Mouse (Mus musculus) G1E (cell line): ENCODE data around the gene Zfp512b. TPM values are rescaled to one million over a fixed set of nuclear protein-coding genes. Genes with fewer than 3 reads are reported as not detected.

Source experiments
- ATAC-seq: 2 replicates; pipeline ENCODE4 v1.8.0; 2016; ENCODE audit warnings: mild to moderate bottlenecking; ENCODE audit not compliant: insufficient number of reproducible peaks, poor library complexity, low FRiP score, severe bottlenecking; ENCODE audit errors: extremely low read depth
- DNase-seq: peaks from one replicate; pipeline ENCODE4 v3.0.0; 2012; ENCODE audit warnings: low spot score
- H3K27me3 ChIP-seq: 2 replicates; pipeline ENCODE4 v1.6.1; 2012; ENCODE audit warnings: mild to moderate bottlenecking, low read length, inconsistent platforms; ENCODE audit not compliant: insufficient read depth
- H3K36me3 ChIP-seq: replicated peaks from 2 replicates; pipeline ENCODE3; 2012; ENCODE audit warnings: mild to moderate bottlenecking, inconsistent platforms
- H3K4me1 ChIP-seq: 2 replicates; pipeline ENCODE4 v1.6.1; 2012; ENCODE audit warnings: low read depth, low read length, inconsistent platforms, mixed read lengths; ENCODE audit not compliant: insufficient read depth
- H3K4me3 ChIP-seq: 2 replicates; pipeline ENCODE4 v1.5.1; 2012; ENCODE audit warnings: low read depth, mild to moderate bottlenecking, inconsistent platforms, low read length, moderate library complexity, mixed read lengths
- H3K9me3 ChIP-seq: replicated peaks from 2 replicates; pipeline ENCODE4 v1.6.1; 2012; ENCODE audit warnings: inconsistent platforms
- CTCF ChIP-seq: IDR thresholded peaks from 2 replicates; pipeline ENCODE4 v1.5.1; 2012; ENCODE audit warnings: low read depth, low read length, inconsistent platforms, mixed read lengths
- GATA1 ChIP-seq: IDR thresholded peaks from 2 replicates; pipeline ENCODE4 v1.6.1; 2012; ENCODE audit warnings: borderline replicate concordance, low read length, inconsistent platforms, mixed read lengths
- GATA2 ChIP-seq: IDR thresholded peaks from 2 replicates; pipeline ENCODE4 v1.6.1; 2012; ENCODE audit warnings: low read depth, low read length, inconsistent platforms, borderline replicate concordance
- POLR2AphosphoS5 ChIP-seq: IDR thresholded peaks from 2 replicates; pipeline ENCODE4 v1.6.1; 2012; ENCODE audit warnings: low read depth, low read length, inconsistent platforms; ENCODE audit not compliant: insufficient replicate concordance
- TAL1 ChIP-seq: conservative IDR thresholded peaks from 2 replicates; pipeline ENCODE4 v1.6.1; 2012; ENCODE audit warnings: low read depth, low read length, inconsistent platforms, mixed read lengths
- polyA plus RNA-seq: library from polyadenylated mRNA; stranded (reverse); fragments of >175 nt; gene quantifications from 2 replicates; pipeline ENCODE4 v1.2.3, GENCODE M21; 2012
- total RNA-seq, 2 experiments: library from RNA; stranded (forward) in 1 of 2; stranded (reverse) in 1 of 2; fragments of 200-1000 nt in 1 of 2; fragments of >200 nt in 1 of 2; fragmentation: Nextera tagmentation in 1 of 2; gene quantifications; 2 replicates each; pipeline ENCODE4 v1.2.3; 2014 to 2017

Zfp512b gene
- total and polyA plus RNA-seq, 3 experiments, result 19.8 to 88.2 (median 40.5) TPM

- H3K27me3 ChIP-seq, result no peaks in the 10 kb centered on the region
- TF ChIP-seq CTCF, result peak; percentile 93
- no peak for TF ChIP-seq GATA1
- TF ChIP-seq TAL1, result no peak
- ATAC-seq, result peak; percentile 78
- H3K36me3 ChIP-seq, result peaks cover 67% of the 10 kb centered on the region
- H3K4me1 ChIP-seq, result peaks cover 74% of the 10 kb centered on the region
- H3K9me3 ChIP-seq, result no peaks in the 10 kb centered on the region
- peak overlapping the region; percentile 83 for H3K4me3 ChIP-seq
- peak; percentile 93 for DNase-seq
These were observed 11.6 kb downstream of the Zfp512b start for GRCm38 (mm10) chr2:181581016-181581401.

GRCm38 (mm10) chr2:181580131-181580772 is 12.4 kb downstream of the Zfp512b start:
- no peak for TF ChIP-seq CTCF
- no peak for TF ChIP-seq POLR2AphosphoS5
- no peak for TF ChIP-seq TAL1
- TF ChIP-seq GATA1, result no peak
- TF ChIP-seq GATA2, result no peak
- no peak for DNase-seq
- H3K4me3 ChIP-seq, result peak overlapping the region; percentile 83
- H3K4me1 ChIP-seq, result peaks cover 74% of the 10 kb centered on the region
- H3K36me3 ChIP-seq, result peaks cover 65% of the 10 kb centered on the region
- no peaks in the 10 kb centered on the region for H3K27me3 ChIP-seq
- no peak for ATAC-seq
- H3K9me3 ChIP-seq, result no peaks in the 10 kb centered on the region

- peaks cover 78% of the 10 kb centered on the region for H3K4me1 ChIP-seq
These were observed 12.9 kb downstream of the Zfp512b start for GRCm38 (mm10) chr2:181579681-181580080.

GRCm38 (mm10) chr2:181578790-181579618 is 13.6 kb downstream of the Zfp512b start:
- DNase-seq (no peak), ATAC-seq (no peak)
- Histone ChIP-seq H3K4me1 (peaks cover 78% of the 10 kb centered on the region), H3K36me3 (peaks cover 65% of the 10 kb centered on the region), H3K27me3 (no peaks in the 10 kb centered on the region), H3K4me3 (peak overlapping the region; percentile 28; the same call in 1 of the 2 replicates), H3K9me3 (no peaks in the 10 kb centered on the region)
- no peak for TF ChIP-seq TAL1

More at GRCm38 (mm10) chr2:181579681-181580080, 12.9 kb downstream of the Zfp512b start:
- ATAC-seq (no peak), DNase-seq (no peak)
- peaks cover 65% of the 10 kb centered on the region for H3K36me3 ChIP-seq
- no peaks in the 10 kb centered on the region for H3K27me3 ChIP-seq
- no peaks in the 10 kb centered on the region for H3K9me3 ChIP-seq
- H3K4me3 ChIP-seq, result no peak overlapping the region
- no peak for TF ChIP-seq POLR2AphosphoS5
- no peak for TF ChIP-seq GATA1

- peaks cover 65% of the 10 kb centered on the region for H3K36me3 ChIP-seq
- peaks cover 80% of the 10 kb centered on the region for H3K4me1 ChIP-seq
- H3K27me3 ChIP-seq, result no peaks in the 10 kb centered on the region
- ATAC-seq (peak; percentile 54), DNase-seq (peak; percentile 69)
- no peaks in the 10 kb centered on the region for H3K9me3 ChIP-seq
- TF ChIP-seq TAL1 (peak; percentile 83), CTCF (no peak)
- H3K4me3 ChIP-seq, result peak overlapping the region; percentile 8; the same call in 1 of the 2 replicates
These were observed 14.5 kb downstream of the Zfp512b start for GRCm38 (mm10) chr2:181577981-181578581.

DNA sequence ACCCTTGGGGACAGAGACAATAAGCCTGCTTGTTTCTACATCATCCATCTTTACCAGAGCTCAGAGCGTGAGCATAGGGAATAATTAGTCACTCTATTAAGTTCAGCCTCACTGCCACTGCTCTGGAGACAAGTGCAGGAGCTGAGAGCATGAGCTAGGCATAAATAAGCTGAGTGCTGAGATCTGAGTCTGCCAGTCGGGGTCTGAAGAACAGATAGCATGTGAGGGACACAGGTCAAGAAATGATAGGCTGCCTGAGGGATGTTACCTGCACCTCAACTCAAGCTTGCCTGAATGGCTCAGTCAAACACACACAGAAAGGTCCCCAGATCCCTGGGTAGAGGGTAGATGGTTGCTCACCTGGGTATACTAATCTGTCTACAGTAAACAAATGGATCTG is 15.5 kb downstream of the Zfp512b start:
- no peaks in the 10 kb centered on the region for H3K9me3 ChIP-seq
- no peak for DNase-seq
- H3K4me3 ChIP-seq, result no peak overlapping the region
- no peaks in the 10 kb centered on the region for H3K27me3 ChIP-seq
- ATAC-seq, result no peak
- H3K4me1 ChIP-seq, result peaks cover 73% of the 10 kb centered on the region
- peaks cover 66% of the 10 kb centered on the region for H3K36me3 ChIP-seq
- TF ChIP-seq TAL1 (no peak), GATA2 (no peak), POLR2AphosphoS5 (no peak), CTCF (no peak), GATA1 (no peak)
